Mouse (Mus musculus) thymus, postnatal 0 days (tissue): ENCODE data around the gene Cdca5. TPM values are rescaled to one million over a fixed set of nuclear protein-coding genes. Genes with fewer than 3 reads are reported as not detected.
A peak's percentile ranks its signal among the peaks of the same experiment; 100 is the strongest.
"Not testable (repeated sequence)": the region's sequence is repeated elsewhere in the genome, so short reads cannot be mapped to it uniquely, and the experiment has no call there.

Source experiments
- DNase-seq: peaks from one replicate; pipeline ENCODE4 v3.0.0-alpha.2; 2015; ENCODE audit warnings: low spot score
- polyA plus RNA-seq: library from polyadenylated mRNA; unstranded; fragments of >200 nt; fragmentation: Nextera tagmentation; extraction: Ambion mirVana; gene quantifications from 2 replicates; pipeline ENCODE4 v1.2.1, GENCODE M21; 2015

Gene Cdca5
- polyA plus RNA-seq, 1 experiment from 2014 or later, result 53.6 TPM

GRCm38 (mm10) chr19:6102169-6102853 is 17.5 kb downstream of the Cdca5 start:
- no peak for DNase-seq

GRCm38 (mm10) chr19:6104476-6104875 is 19.7 kb downstream of the Cdca5 start:
- DNase-seq, result no peak

DNA sequence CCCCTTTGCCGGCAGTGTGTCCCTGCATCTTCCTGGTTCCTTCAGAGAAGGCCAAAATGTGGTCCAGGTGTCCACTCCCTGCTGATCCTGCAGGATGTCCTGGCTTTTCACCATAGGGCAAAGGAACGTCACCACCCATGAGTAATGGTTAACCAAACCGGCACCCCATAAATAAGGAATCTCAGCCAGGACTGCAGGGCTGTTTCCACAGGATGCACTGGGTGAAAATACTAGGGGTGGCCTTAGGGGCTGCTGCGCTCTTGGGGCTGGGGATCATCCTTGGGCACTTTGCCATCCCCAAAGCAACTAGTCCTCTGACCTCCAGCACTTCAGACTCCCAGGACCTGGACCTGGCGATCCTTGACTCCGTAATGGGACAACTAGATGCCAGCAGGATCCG is 20.8 kb downstream of the Cdca5 start, which contains the start of gene Naaladl1:
Gene Naaladl1, plus strand, starts transcription at position 197 of the 400 bp plus-strand sequence.
- DNase-seq, result no peak

GRCm38 (mm10) chr19:6113116-6113515 is 28.3 kb downstream of the Cdca5 start:
- DNase-seq, result no peak

GRCm38 (mm10) chr19:6116113-6116850 is 31.5 kb downstream of the Cdca5 start:
- DNase-seq, result no peak

GRCm38 (mm10) chr19:6117346-6117985 is 32.7 kb downstream of the Cdca5 start:
- peak; percentile 6 for DNase-seq

DNA sequence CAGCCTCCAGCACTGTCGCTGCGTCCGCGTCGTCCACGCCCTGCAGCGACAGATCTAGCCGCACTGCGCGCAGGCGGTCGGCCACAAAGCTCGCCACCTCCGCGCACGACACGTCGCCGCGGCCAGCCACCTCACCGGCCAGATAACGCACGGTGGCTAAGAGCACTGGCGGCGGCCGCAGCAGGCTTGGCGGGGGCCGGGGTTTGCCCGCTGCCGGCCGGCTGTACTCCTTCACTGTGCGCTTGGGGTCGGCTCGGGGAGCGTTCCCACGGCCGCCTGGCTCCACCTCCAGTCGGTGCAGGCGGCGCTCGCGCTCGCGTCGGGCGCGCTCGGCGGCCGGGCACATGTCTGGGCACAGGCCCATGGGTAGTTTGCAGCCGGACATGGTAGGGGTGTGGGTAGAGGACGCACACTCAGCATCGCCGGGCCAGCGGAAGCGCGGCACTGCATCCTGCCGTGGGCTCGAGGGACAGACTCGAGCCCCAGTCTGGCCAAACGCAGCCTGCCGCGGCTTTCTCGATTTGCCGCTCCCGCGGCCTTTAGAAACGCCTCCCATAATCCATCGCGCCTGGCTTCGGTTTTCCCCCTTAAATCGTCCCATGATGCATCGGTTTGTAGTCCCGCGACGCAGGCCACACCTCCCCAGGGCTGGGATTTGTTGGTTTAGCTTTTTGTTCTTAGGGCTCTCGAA is 33.3 kb downstream of the Cdca5 start, which contains the start of gene Sac3d1:
Gene Sac3d1, minus strand, starts transcription at position 665 of the 691 bp plus-strand sequence.
- peak; percentile 93 for DNase-seq

DNA sequence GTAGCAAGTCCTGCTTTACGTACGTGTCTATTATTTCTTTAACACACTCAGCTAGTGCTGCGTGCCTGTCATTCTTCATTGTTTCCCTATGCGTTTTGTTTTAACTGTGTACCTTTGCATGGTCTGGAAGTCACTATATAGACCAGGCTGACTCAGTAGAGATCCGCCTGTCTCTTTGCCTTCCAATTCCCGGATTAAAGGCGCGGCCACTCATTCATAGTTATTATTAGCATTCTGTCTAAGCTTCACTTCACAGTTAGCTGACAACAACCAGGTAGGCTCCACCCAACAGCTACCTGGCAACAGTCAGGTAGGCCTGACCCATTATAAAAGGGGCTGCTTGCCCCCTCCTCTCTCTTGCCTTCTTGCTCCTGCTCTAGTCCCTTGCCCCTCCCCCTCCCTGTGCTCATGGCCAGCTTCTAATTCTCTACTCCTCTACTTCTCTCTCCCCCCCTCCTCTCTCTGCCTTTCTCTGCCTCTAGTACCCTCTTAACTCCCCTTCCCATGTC is 33.9 kb downstream of the Cdca5 start:
- no peak for DNase-seq

- DNase-seq, result no peak
Measured at GRCm38 (mm10) chr19:6121761-6122160, 37.0 kb downstream of the Cdca5 start.

- no peak for DNase-seq
Measured at GRCm38 (mm10) chr19:6123330-6123729, 38.5 kb downstream of the Cdca5 start.

DNA sequence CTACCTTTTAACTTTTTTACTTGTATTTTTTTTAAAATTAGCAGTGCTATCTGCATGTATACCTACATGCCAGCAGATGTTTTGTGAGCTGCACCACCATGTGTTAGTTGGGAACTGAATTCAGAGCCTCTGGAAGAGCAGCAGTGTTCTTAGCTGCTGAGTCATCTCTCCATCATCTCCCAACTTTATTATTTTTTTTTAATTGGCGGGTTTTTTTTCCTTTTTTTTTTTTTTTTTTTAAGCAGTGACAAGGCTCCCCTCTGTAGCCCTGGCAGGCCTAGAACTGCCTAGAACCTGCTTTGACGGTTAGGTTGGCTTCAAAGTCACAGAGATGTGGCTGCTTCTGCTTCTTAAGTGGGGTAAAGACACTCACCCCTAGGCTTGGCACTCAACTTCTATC is 40.1 kb downstream of the Cdca5 start:
- no peak for DNase-seq

- peak; percentile 73 for DNase-seq
Measured at GRCm38 (mm10) chr19:6126289-6126688, 41.5 kb downstream of the Cdca5 start.

DNA sequence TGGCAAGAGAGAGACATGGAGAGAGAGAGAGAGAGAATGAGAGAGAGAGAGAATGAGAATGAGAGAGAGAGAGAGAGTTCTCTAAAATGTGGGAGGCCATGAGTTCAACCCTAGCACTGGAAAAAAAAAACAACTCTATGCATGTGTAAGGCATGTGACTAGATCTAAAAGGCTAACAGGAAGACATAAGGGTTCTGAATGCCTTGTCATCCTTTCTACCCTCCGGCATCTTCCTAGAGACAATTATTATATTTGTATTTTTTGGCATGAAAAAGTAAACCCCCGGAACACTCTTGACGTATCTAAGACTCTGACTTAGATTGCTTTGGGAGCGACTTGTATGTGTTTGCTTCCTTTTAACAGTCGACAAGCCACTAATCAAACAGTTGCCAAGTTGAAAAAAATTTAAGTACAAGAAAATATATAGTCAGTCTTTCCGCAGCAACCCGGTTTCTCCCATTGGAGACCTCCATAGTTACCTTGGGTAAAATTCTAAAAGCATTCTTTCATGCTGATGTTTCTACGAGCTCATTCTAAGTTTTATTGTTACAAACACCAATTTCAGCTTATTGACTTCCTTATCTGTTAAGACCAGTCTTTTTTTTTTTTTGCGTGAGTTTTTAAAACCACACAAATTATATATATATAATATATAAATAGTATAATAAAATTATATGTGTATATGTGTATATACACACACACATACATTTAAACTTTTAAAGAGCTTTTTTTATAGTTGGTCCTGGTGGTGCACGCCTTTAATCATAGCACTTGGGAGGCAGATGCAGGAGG is 42.2 kb downstream of the Cdca5 start:
- no peak for DNase-seq

DNA sequence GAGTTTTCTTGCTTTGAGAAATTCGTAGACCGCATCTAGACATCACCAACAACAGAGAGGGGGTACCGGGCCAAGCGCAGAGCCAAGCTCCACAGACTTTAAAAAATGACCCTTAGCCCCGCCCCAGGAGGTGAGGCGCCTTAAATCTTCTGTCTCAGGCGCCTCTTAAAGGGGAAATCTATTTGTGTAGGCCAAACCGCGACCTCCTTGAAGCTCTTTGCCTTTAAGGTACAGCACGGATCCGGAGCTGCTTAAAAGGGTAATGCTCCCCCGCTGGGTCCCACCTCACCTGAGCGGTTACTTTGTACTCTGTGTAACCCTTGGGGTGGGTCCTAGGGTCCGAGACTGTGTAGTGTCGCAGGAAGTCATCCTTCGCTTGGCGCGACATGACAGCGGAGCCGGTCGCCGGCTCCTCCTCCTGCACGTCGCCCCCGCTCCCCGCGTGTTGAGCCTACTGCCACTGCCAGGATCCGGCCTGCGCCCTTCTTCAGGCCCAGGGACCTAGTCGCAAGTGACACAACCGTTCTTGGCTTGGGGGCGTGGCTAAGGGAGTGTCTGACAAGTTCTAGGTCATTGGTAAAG is 43.1 kb downstream of the Cdca5 start, which contains the start of gene Snx15:
Gene Snx15, minus strand, starts transcription at position 545 of the 582 bp plus-strand sequence.
- peak; percentile 99 for DNase-seq

DNA sequence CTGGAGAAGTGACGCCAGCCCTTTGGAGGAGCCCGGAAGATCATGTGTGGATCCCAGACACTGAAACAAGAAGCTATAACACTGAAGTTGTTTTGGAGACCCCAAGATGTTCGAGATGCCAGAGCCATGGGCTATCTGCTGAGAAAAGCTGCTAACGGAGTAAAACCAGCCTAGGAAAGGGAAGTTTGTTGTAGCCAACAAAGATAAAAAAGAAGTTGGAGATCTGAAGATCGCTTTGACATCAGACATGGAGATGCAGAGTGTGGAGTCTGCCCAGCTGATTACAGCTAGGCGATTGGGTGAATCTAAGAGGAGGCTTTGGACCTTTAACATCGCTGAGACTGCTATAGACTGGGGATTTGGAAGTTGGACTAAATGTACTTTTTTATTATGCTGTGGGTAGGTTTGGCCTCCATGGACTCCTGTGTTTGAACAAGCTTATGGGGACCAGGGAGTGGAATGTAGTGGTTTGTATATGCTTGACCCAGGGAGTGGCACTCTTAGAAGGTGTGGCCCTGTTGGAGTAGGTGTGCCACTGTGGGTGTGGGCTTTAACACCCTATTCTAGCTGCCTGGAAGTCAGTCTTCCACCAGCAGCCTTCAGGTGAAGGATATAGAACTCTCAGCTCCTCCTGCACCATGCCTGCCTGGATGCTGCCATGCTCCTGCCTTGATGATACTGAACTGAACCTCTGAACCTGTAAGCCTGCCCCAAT is 45.8 kb downstream of the Cdca5 start:
- DNase-seq, result not testable (repeated sequence)

DNA sequence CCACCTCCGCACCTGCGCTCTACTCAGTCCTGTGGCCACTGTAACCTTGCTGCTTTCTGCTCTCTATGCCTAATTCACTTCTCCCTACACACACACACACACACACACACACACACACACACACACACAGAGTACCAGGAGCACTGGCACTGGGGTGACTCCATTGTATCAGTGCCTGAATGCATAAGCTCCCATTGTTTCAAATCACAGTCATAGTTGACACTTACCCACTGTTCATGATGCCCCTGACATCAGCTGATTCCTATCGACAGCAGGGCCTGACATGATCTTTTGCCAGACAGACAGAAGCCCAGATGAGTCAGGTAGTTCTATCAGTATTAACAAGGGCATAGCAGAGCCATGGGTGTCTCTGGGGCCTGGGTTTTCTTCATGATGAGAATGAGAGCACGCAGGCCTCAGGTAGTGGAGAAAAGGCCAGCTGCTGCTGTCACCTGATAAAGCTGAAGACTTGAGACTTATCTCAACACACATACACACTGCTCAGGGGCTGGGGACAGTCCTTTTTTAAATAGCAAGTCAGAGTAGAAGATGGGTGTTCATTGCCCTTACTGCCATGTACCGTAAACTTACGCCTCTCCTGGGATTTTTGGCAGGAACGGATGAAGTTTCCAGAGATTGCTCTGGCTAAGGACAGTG is 47.5 kb downstream of the Cdca5 start:
- no peak for DNase-seq

DNA sequence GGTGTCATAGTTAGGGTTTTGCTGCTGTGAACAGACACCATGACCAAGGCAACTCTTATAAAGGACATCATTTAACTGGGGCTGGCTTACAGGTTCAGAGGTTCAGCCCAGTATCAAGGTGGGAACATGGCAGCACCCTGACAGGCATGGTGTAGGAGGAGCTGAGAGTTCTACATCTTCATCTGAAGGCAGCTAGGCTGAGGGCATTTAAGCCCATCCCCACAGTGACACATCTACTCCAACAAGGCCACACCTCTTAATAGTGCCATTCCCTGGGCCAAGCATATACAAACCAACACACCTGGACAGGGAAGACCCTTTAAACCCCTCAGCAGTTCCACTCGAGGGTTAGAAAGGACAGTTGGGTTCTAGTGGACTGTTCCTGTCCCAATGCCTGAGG is 48.4 kb downstream of the Cdca5 start:
- DNase-seq, result not testable (repeated sequence)

GRCm38 (mm10) chr19:6136397-6136796 is 51.6 kb downstream of the Cdca5 start:
- DNase-seq, result no peak

DNA sequence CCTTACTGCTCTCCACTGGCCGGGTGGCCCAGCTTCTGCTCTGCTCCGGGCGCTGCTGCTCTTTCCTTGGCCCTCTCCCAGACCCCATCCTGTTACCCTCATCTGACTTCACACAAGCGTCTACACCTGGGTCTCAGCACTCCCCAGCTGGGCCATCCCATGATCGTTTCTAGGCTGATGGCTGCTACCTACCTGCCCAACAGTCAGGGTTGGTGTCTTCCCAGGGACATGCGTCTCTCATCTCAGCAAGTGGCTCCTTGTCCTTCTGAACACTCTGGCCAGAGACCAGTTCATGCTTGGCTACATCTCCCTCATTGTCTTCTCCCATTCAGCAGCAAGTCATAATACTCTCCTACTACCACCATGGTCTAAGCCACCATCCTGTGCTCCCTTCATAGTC is 54.9 kb downstream of the Cdca5 start:
- no peak for DNase-seq
